Mouse (Mus musculus): Measurements from ENCODE around the gene C1qc. TPM values are rescaled to one million over a fixed set of nuclear protein-coding genes. Genes with fewer than 3 reads are reported as not detected.

The C1qc gene
- polyA plus RNA-seq (2015; fragmentation: Nextera tagmentation; extraction: Ambion mirVana): 34.2 and 37.5 TPM in 2 replicates

- Histone ChIP-seq H3K4me2 (no peak within 1 kb of the TSS), H3K36me3 (no peaks in the 10 kb centered on the region), H3K27ac (no peak within 1 kb of the TSS), H3K27me3 (replicated peaks) (peaks cover 13% of the 10 kb centered on the region), H3K9me3 (no peaks in the 10 kb centered on the region), H3K4me1 (0 out of 2 replicates have a peak, but pooled peaks cover 9% of the 10 kb centered on the region), H3K9ac (no peak within 1 kb of the TSS), H3K4me3 (replicated peaks) (no peak within 1 kb of the TSS)
- 56% methylated on average over 5 of the region's 5 CpGs for WGBS
- ATAC-seq (ENCODE audit: insufficient read depth, low FRiP score, low read depth): no peak
Observed at GRCm38 (mm10) chr4:136892811-136893210, at the start of gene C1qc. C1qc (minus strand) TSS chr4:136893065.

GRCm38 (mm10) chr4:136937935-136938334, 45.1 kb upstream of the C1qc start:
- peaks cover 12% of the 10 kb centered on the region for H3K4me1 ChIP-seq
- no peak overlapping the region for H3K9ac ChIP-seq
- H3K9me3 ChIP-seq: no peaks in the 10 kb centered on the region
- H3K4me3 ChIP-seq (replicated peaks): no peak overlapping the region
- no peak overlapping the region for H3K4me2 ChIP-seq
- WGBS: 84% methylated on average over 5 of the region's 5 CpGs
- no peaks in the 10 kb centered on the region for H3K36me3 ChIP-seq
- peaks cover 9% of the 10 kb centered on the region; the same call in 1 of the 2 replicates for H3K27me3 ChIP-seq (replicated peaks)
- H3K27ac ChIP-seq: no peak overlapping the region
- ATAC-seq (ENCODE audit: insufficient read depth, low FRiP score, low read depth): no peak

DNA sequence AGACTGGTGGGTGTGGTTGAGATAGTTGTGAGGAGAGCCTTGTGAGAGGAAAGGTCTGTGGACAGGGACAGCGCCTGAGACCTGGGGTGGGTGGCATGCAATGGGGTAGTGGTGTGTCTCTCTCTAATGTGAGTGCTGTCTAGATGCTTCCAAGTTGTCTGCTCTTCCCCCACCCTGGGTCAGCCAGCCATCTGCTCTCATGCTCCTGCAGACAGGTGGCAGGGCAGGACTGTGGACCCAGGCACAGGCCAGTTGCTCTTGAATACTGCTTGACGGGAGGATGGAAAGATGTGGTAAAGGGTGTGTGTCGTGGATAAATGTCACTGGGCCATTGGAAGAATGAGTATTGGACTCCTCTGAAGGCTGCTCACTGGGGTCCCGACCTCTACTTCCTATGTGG, 44.5 kb upstream of the C1qc start:
- 62% methylated on average over 4 of the region's 4 CpGs for WGBS
- Histone ChIP-seq H3K4me3 (replicated peaks) (no peak overlapping the region), H3K9me3 (no peaks in the 10 kb centered on the region), H3K27me3 (replicated peaks) (peaks cover 7% of the 10 kb centered on the region; the same call in 1 of the 2 replicates), H3K9ac (no peak overlapping the region), H3K27ac (no peak overlapping the region), H3K4me1 (peaks cover 6% of the 10 kb centered on the region), H3K36me3 (no peaks in the 10 kb centered on the region), H3K4me2 (no peak overlapping the region)
- ATAC-seq (ENCODE audit: insufficient read depth, low FRiP score, low read depth): no peak

DNA sequence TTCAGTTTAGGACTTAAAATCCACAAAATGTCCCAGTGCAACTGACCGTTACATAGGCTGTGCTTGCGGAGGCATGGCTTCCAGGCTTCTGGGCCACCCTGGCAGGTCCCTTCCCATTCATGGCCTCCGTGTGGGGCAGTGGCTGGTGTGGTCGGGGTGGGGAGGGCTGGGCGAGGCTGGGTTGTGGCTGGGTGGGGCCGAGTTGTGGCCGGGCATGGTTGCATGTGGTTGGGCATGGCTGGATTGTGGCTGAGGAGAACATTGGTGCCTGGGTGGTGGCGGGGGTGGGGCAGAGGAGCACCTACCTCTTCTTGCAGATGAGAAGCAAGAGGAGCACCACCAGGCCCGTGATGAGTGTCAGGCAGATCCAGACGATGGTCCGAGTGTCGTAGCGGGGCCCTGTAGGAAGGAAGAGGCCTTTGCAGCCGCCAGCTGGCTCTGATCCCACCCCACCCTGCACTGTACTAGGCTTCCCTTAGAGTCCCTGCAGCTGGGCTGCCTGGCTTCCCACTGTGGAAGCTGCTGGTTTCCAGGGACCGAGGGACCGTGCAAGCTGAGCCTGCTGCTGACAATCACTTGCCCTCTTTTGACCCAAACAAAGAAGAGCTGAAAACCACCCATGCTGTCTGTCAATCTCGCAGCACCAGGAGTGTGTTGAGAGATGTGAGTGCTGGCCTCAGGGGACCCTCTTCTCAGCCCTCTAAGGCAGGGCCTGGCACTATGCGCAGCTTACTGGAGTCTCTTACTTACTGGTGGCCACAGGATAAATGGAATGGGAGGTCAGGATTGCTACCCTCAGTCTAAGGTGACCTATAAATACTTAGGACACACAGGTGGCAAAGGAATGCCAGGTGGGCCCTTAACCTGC, 42.1 kb upstream of the C1qc start:
- Histone ChIP-seq H3K9ac (no peak overlapping the region), H3K4me1 (peaks cover 6% of the 10 kb centered on the region), H3K4me3 (replicated peaks) (no peak overlapping the region), H3K36me3 (no peaks in the 10 kb centered on the region), H3K4me2 (no peak overlapping the region), H3K9me3 (no peaks in the 10 kb centered on the region), H3K27ac (no peak overlapping the region), H3K27me3 (replicated peaks) (0 out of 2 replicates have a peak, but pooled peaks cover 3% of the 10 kb centered on the region)
- 42% methylated on average over 18 of the region's 18 CpGs for WGBS
- 0 out of 2 replicates have a peak, but pooled peaks have one; percentile 28 for ATAC-seq (ENCODE audit: insufficient read depth, low FRiP score, low read depth)

GRCm38 (mm10) chr4:136930474-136930873, 37.6 kb upstream of the C1qc start:
- Histone ChIP-seq H3K9ac (no peak overlapping the region), H3K4me3 (replicated peaks) (no peak overlapping the region), H3K4me2 (no peak overlapping the region), H3K9me3 (no peaks in the 10 kb centered on the region), H3K27me3 (replicated peaks) (peaks cover 12% of the 10 kb centered on the region; the same call in 1 of the 2 replicates), H3K4me1 (peaks cover 6% of the 10 kb centered on the region), H3K27ac (no peak overlapping the region), H3K36me3 (no peaks in the 10 kb centered on the region)
- peak; percentile 47 for ATAC-seq (ENCODE audit: insufficient read depth, low FRiP score, low read depth)
- 86% methylated on average over 8 of the region's 8 CpGs for WGBS

DNA sequence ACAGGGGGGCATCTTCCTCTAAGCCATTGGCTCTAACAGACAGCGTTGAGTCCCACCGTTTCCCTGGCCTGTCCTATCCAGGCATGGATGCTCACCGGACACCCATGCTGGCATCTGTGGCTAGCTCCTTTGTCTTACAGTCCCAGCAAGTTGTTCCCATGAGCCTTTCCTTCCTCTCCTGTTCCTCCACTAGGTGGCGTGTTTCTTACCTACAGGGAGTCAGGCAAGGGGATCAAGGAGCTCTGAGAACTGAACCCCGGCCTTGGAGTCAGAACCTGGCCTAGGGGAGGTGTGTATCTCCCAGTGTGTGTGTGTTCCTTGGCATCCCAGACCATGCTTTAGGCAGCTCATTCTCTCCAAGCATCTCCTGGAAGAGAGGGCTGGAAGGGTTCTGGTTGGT, 36.1 kb upstream of the C1qc start:
- Histone ChIP-seq H3K36me3 (no peaks in the 10 kb centered on the region), H3K9ac (no peak overlapping the region), H3K27ac (no peak overlapping the region), H3K4me3 (replicated peaks) (no peak overlapping the region), H3K4me2 (no peak overlapping the region), H3K9me3 (no peaks in the 10 kb centered on the region), H3K4me1 (no peaks in the 10 kb centered on the region), H3K27me3 (replicated peaks) (peaks cover 12% of the 10 kb centered on the region; the same call in 1 of the 2 replicates)
- 12% methylated on average over 5 of the region's 5 CpGs for WGBS
- no peak for ATAC-seq (ENCODE audit: insufficient read depth, low FRiP score, low read depth)

- H3K9ac ChIP-seq: no peak overlapping the region
- no peak overlapping the region for H3K27ac ChIP-seq
- H3K27me3 ChIP-seq (replicated peaks): peaks cover 12% of the 10 kb centered on the region; the same call in 1 of the 2 replicates
- no peak overlapping the region for H3K4me2 ChIP-seq
- H3K4me1 ChIP-seq: no peaks in the 10 kb centered on the region
- WGBS: 28% methylated on average over 15 of the region's 15 CpGs
- H3K4me3 ChIP-seq (replicated peaks): no peak overlapping the region
- no peaks in the 10 kb centered on the region for H3K36me3 ChIP-seq
- ATAC-seq (ENCODE audit: insufficient read depth, low FRiP score, low read depth): no peak
- H3K9me3 ChIP-seq: no peaks in the 10 kb centered on the region
Observed at GRCm38 (mm10) chr4:136925804-136926203, 32.9 kb upstream of the C1qc start.

DNA sequence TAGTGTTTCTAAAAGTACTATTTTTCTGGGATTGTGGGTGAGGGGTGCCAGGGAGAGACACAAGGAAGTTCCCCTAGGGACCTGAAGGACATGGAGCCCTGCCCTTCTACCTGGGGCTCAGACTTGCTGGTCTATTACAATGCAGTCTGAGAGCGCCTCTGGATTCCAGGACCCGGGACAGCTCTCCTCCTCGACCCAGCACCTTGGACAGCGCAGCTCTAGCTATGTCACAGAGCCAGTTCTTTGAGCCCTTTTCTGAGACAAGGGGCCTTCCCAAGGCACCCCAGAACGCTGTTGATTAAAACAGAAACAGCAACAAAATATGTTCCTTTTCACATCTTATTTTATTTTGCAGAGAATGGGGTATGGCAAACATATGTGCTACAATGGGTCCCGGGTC, 31.7 kb upstream of the C1qc start:
- H3K4me2 ChIP-seq: no peak overlapping the region
- H3K27me3 ChIP-seq (replicated peaks): peaks cover 10% of the 10 kb centered on the region; the same call in 1 of the 2 replicates
- H3K27ac ChIP-seq: no peak overlapping the region
- no peak overlapping the region for H3K4me3 ChIP-seq (replicated peaks)
- ATAC-seq (ENCODE audit: insufficient read depth, low FRiP score, low read depth): no peak
- no peaks in the 10 kb centered on the region for H3K4me1 ChIP-seq
- no peaks in the 10 kb centered on the region for H3K9me3 ChIP-seq
- 5% methylated on average over 6 of the region's 6 CpGs for WGBS
- H3K36me3 ChIP-seq: no peaks in the 10 kb centered on the region
- H3K9ac ChIP-seq: no peak overlapping the region

GRCm38 (mm10) chr4:136919526-136919925, 26.7 kb upstream of the C1qc start:
- WGBS: 72% methylated on average over 3 of the region's 3 CpGs
- no peaks in the 10 kb centered on the region for H3K36me3 ChIP-seq

DNA sequence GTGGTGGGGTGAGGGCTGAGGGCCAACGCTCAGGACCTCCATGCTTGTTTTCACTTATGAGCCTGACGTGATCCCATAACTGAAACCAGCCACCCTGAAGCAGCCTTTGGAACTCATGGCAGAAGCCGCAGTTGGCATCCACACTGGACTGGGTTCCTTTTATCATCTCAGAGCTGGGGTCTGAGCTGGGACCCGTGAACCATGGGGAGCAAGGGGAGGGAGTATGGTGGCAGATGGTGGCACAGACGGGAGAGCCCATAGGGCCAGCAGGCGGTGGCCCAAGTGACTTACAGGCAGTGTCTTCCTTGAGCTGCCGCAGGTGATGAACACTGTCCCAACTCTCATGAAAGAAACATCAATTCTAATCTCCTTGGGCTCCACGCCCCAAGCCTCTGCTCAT, 26.0 kb upstream of the C1qc start:
- Histone ChIP-seq H3K27me3 (replicated peaks) (no peaks in the 10 kb centered on the region), H3K4me2 (no peak overlapping the region), H3K9me3 (no peaks in the 10 kb centered on the region), H3K4me3 (replicated peaks) (no peak overlapping the region), H3K36me3 (no peaks in the 10 kb centered on the region), H3K9ac (no peak overlapping the region), H3K4me1 (no peaks in the 10 kb centered on the region), H3K27ac (no peak overlapping the region)
- no peak for ATAC-seq (ENCODE audit: insufficient read depth, low FRiP score, low read depth)
- WGBS: 82% methylated on average over 8 of the region's 8 CpGs

More at GRCm38 (mm10) chr4:136919526-136919925, 26.7 kb upstream of the C1qc start:
- Histone ChIP-seq H3K9ac (no peak overlapping the region), H3K27ac (no peak overlapping the region), H3K4me1 (no peaks in the 10 kb centered on the region), H3K4me2 (no peak overlapping the region), H3K9me3 (no peaks in the 10 kb centered on the region), H3K4me3 (replicated peaks) (no peak overlapping the region), H3K27me3 (replicated peaks) (no peaks in the 10 kb centered on the region)
- no peak for ATAC-seq (ENCODE audit: insufficient read depth, low FRiP score, low read depth)

DNA sequence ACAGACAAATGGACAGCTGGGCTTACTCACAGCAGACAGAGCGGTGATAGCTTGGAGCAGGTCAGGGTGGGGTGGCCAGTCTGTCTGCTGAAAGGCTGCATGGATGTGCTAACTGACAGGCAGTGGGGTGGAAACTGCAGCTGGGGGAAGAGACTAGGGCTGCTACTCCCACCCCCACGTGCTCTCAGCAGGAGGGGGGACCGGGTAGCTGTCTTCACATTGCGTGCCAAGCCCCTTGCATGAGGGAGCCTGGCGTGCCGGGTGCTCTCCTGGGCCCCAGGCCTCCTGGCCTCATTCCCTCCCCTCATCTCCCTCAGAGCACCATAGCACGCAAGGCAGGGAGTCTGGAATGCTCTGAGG, 24.3 kb upstream of the C1qc start:
- Histone ChIP-seq H3K9me3 (no peaks in the 10 kb centered on the region), H3K4me1 (no peaks in the 10 kb centered on the region), H3K4me3 (replicated peaks) (no peak overlapping the region), H3K27ac (no peak overlapping the region), H3K4me2 (no peak overlapping the region), H3K9ac (no peak overlapping the region), H3K27me3 (replicated peaks) (peaks cover 13% of the 10 kb centered on the region), H3K36me3 (no peaks in the 10 kb centered on the region)
- no peak for ATAC-seq (ENCODE audit: insufficient read depth, low FRiP score, low read depth)
- WGBS: 30% methylated on average over 7 of the region's 7 CpGs

GRCm38 (mm10) chr4:136916359-136917164, 23.7 kb upstream of the C1qc start:
- H3K27me3 ChIP-seq (replicated peaks): peaks cover 19% of the 10 kb centered on the region

More at GRCm38 (mm10) chr4:136916359-136917164, 23.7 kb upstream of the C1qc start:
- Histone ChIP-seq H3K36me3 (no peaks in the 10 kb centered on the region), H3K27ac (no peak overlapping the region), H3K4me2 (no peak overlapping the region), H3K4me1 (no peaks in the 10 kb centered on the region), H3K4me3 (replicated peaks) (no peak overlapping the region), H3K9ac (no peak overlapping the region), H3K9me3 (no peaks in the 10 kb centered on the region)
- 59% methylated on average over 20 of the region's 20 CpGs for WGBS
- no peak for ATAC-seq (ENCODE audit: insufficient read depth, low FRiP score, low read depth)
